Mouse (Mus musculus) kidney, adult 2 months (tissue): ENCODE measurements around the gene Id2.

Experiments
- CTCF ChIP-seq: fragments of 200-500 bp; conservative IDR thresholded peaks from 2 replicates; pipeline ENCODE4 v1.5.1; 2011; ENCODE audit warnings: low read depth, mild to moderate bottlenecking, control low read depth, low read length, moderate library complexity, mixed read lengths; ENCODE audit not compliant: insufficient read depth, insufficient read length
- POLR2A ChIP-seq: fragments of 200-500 bp; IDR thresholded peaks from one replicate; pipeline ENCODE4 v1.6.1; 2011; ENCODE audit warnings: low read depth, low read length, control low read depth

GRCm38 (mm10) chr12:25054963-25055362, 42.0 kb downstream of the Id2 start:
- TF ChIP-seq CTCF, result no peak
- TF ChIP-seq POLR2A, result no peak
